Mouse (Mus musculus) olfactory bulb, adult 2 months (tissue): Measurements from ENCODE around the gene Sirt2.

ENCODE experiments used
- CTCF ChIP-seq: fragments of 200-500 bp; IDR thresholded peaks from 2 replicates; pipeline ENCODE4 v1.5.1; 2012; ENCODE audit warnings: low read depth, mild to moderate bottlenecking, low read length, moderate library complexity; ENCODE audit not compliant: insufficient read depth
- POLR2A ChIP-seq: fragments of 200-500 bp; IDR thresholded peaks from 2 replicates; pipeline ENCODE4 v1.6.1; 2012; ENCODE audit warnings: mild to moderate bottlenecking, low read depth, low read length, moderate library complexity; ENCODE audit not compliant: insufficient read depth

DNA sequence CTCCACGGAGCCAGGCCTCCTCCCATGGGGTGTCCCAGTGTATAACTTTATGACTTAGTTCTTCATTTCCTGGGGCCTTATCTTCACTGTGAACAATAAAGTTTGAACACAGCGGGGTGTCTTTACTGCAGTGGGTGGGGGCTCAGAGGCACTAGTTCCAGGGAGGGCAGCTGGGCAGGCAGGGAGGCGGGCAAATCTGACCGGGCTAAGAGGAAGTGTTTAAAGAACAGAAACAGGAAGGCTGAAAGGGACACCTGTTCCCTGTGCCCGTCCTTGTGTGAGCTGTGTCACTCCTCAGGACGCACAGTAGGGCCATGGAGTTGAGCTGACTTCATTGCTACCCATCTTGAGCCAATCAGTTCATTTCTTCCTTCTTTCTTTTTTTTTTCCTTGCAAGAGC lies 65.6 kb downstream of the Sirt2 start:
- TF ChIP-seq CTCF (no peak), POLR2A (no peak)
